ENCODE assay signal across 13 mouse cellular contexts in the genomic region with DNA sequence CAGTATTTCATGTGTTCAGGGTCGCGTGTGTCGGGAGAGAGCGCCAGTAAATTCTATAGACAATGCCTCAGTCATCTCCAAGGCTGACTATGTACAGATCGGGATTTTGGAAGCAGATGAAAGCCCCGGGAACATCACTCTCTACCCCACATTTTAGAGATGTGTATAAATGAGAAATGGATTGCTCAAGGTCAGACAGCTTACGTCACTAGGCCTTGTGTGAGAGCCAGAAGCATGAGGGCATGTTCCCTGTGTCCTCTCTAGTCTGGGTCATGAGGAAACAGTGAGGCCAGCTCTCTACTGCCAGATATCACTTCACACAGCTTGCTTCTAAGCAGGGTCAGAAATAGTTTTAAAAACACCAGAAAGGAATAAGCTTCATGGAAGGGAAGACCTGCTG.
"Had no signal": no experiment of that assay in that cellular context is flagged by ENCODE, and none has a peak within 500 bp of the region (broad histone marks: within the 10 kb centered on the region; RNA-seq: fewer than 3 reads in every experiment).

No protein-coding gene starts in this region.

- H3K4me3 ChIP-seq: limb, embryonic 13.5 days; lung, embryonic 15.5 days; midbrain, embryonic 12.5 days; neural tube, embryonic 15.5 days had no signal

- H3K27ac ChIP-seq: kidney, postnatal 0 days; limb, embryonic 13.5 days; lung, embryonic 15.5 days; midbrain, embryonic 12.5 days; neural tube, embryonic 15.5 days had no signal

- DNase-seq: kidney, adult 11 months; kidney, adult 9 months; kidney, postnatal 36 days; layer of hippocampus, adult 9-11 months; left cerebral cortex, postnatal 4 days; spleen, adult 18-20 months; thymus, adult 18-20 months; thymus, postnatal 14 days had no signal
